Mouse (Mus musculus) heart, postnatal 0 days (tissue): ENCODE measurements at regions not wholly inside any gene's neighbourhood (a gene's known extent, or its start where the extent isn't known, plus 50 kb on each side); places are given as distances from the start of the nearest gene placed in this dataset.
A peak's percentile ranks its signal among the peaks of the same experiment; 100 is the strongest.
"Not testable (repeated sequence)": the region's sequence is repeated elsewhere in the genome, so short reads cannot be mapped to it uniquely, and the experiment has no call there.

ENCODE experiments used
- ATAC-seq: fragments of 200-750 bp; cut with Nextera tagmentation; 2 replicates; pipeline ENCODE4 v1.8.0; 2017; ENCODE audit warnings: low read depth, moderate number of reproducible peaks, moderate library complexity; ENCODE audit not compliant: insufficient read depth
- DNase-seq: peaks from one replicate; pipeline ENCODE4 v3.0.0-alpha.2; 2016; ENCODE audit warnings: low spot score
- H3K27ac ChIP-seq: fragments of 300-500 bp; sonication (generic); 2 replicates; pipeline ENCODE4 v1.5.1; 2014; ENCODE audit warnings: low read depth, mild to moderate bottlenecking
- H3K27me3 ChIP-seq: fragments of 300-500 bp; sonication (generic); 2 replicates; pipeline ENCODE4 v1.6.1; 2014; ENCODE audit warnings: low read length, mixed read lengths; ENCODE audit not compliant: control insufficient read depth, insufficient read depth
- H3K36me3 ChIP-seq: fragments of 300-500 bp; sonication (generic); replicated peaks from 2 replicates; pipeline ENCODE4 v1.6.1; 2014; ENCODE audit warnings: low read length, mixed read lengths; ENCODE audit not compliant: control insufficient read depth, insufficient read depth
- H3K4me1 ChIP-seq: fragments of 300-500 bp; sonication (generic); 2 replicates; pipeline ENCODE4 v1.6.1; 2014; ENCODE audit warnings: antibody characterized with exemption; ENCODE audit not compliant: control insufficient read depth, insufficient read depth
- H3K4me2 ChIP-seq: fragments of 300-500 bp; sonication (generic); 2 replicates; pipeline ENCODE4 v1.6.1; 2014; ENCODE audit warnings: low read depth, mild to moderate bottlenecking, low read length, moderate library complexity
- H3K4me3 ChIP-seq: fragments of 300-500 bp; sonication (generic); 2 replicates; pipeline ENCODE4 v1.5.1; 2014; ENCODE audit warnings: low read depth, low read length
- H3K9ac ChIP-seq: fragments of 300-500 bp; sonication (generic); replicated peaks from 2 replicates; pipeline ENCODE4 v1.6.1; 2014; ENCODE audit warnings: low read depth, low read length, mixed read lengths
- H3K9me3 ChIP-seq: fragments of 300-500 bp; sonication (generic); replicated peaks from 2 replicates; pipeline ENCODE4 v1.6.1; 2016; ENCODE audit warnings: low read length; ENCODE audit not compliant: control insufficient read depth
- CTCF ChIP-seq: IDR thresholded peaks from 2 replicates; pipeline ENCODE4 v1.5.1; 2016; ENCODE audit warnings: antibody characterized with exemption, control low read depth, low read depth
- EP300 ChIP-seq: IDR thresholded peaks from 2 replicates; pipeline ENCODE4 v1.6.1; 2016; ENCODE audit warnings: antibody characterized with exemption, low read depth
- WGBS: fragments of 180-500 bp; shearing (Covaris S2); extraction: QIAGEN DNeasy Blood & Tissue Kit; methylation state at CpG from one replicate; pipeline ENCODE4 v1.1.7; 2014; 5-methylcytosine and 5-hydroxymethylcytosine counted together

DNA sequence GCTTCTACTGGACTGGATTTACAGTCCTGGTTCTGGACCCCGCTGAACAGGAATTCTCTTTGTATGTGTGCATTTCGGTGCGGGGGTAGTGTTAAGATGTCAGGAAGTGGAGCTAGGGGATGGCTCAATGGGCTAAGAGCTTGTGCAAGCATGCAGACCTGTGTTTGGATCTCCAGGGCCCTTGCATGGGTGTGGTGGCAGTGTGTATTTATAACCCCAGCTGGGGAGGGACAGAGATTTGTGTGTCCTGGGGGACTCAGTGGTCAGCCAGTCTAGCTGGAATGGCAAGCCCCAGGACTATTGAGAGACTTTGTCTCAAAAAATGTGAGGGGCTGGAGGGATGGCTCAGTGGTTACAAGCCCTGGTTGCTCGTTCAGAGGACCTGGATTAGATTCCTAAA lies 95.1 kb upstream of the Gm9887 start:
- no peak for ATAC-seq
- Histone ChIP-seq H3K27ac (no peak overlapping the region), H3K36me3 (no peaks in the 10 kb centered on the region), H3K4me1 (0 out of 2 replicates have a peak, but pooled peaks cover 3% of the 10 kb centered on the region), H3K4me3 (no peak overlapping the region), H3K9me3 (no peaks in the 10 kb centered on the region), H3K27me3 (no peaks in the 10 kb centered on the region), H3K4me2 (no peak overlapping the region), H3K9ac (no peak overlapping the region)
- TF ChIP-seq CTCF: no peak
- TF ChIP-seq EP300: no peak
- DNase-seq: no peak
- WGBS: 67% methylated on average over 4 of the region's 4 CpGs

DNA sequence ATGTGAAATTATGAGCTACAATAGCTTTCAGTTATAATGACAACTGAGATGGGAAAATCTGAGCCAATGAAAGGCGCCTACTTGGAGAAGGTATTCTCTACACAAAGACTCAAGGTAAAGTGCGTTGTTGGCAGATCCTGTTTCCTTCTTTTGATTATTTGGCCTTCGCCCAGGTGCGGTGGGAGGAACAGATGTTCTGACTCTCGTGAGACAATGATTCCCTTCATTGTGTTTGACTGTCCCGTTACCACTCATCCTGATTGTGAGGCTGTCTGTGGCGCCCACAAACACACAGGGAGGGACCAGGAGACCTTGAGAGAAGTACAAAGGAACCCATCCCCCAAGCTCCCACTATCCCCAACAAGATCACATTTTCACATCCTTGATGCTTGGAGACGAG lies 92.6 kb upstream of the Gm9887 start:
- Histone ChIP-seq H3K4me1 (peaks cover 9% of the 10 kb centered on the region; the same call in 1 of the 2 replicates), H3K36me3 (no peaks in the 10 kb centered on the region), H3K27me3 (no peaks in the 10 kb centered on the region), H3K4me3 (no peak overlapping the region), H3K27ac (no peak overlapping the region), H3K9ac (no peak overlapping the region), H3K4me2 (no peak overlapping the region), H3K9me3 (no peaks in the 10 kb centered on the region)
- no peak for ATAC-seq
- DNase-seq: no peak
- WGBS: 82% methylated on average over 8 of the region's 8 CpGs
- TF ChIP-seq EP300: no peak
- no peak for TF ChIP-seq CTCF

DNA sequence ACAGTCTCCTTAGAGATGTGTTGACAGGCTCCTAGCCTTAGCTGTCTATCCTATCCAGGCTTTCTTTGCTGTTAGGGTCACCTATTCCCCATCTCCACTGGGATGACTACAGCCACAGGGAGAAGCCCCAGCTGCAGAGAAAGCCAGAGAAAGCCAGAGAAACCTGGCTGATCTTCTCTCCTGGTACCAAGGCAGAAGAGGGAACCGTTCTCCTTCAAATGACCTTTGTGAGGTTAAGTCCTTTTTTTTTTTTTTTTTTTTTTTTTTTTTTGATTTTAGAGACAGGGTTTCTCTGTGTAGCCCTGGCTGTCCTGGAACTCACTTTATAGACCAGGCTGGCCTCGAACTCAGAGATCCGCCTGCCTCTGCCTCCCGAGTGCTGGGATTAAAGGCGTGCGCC lies 91.1 kb upstream of the Gm9887 start:
- not testable (repeated sequence) for H3K36me3 ChIP-seq, H3K4me3 ChIP-seq, H3K27ac ChIP-seq, H3K9me3 ChIP-seq, ATAC-seq, DNase-seq, H3K4me2 ChIP-seq, H3K27me3 ChIP-seq, H3K9ac ChIP-seq, H3K4me1 ChIP-seq
- WGBS: 94% methylated on average over 6 of the region's 6 CpGs

DNA sequence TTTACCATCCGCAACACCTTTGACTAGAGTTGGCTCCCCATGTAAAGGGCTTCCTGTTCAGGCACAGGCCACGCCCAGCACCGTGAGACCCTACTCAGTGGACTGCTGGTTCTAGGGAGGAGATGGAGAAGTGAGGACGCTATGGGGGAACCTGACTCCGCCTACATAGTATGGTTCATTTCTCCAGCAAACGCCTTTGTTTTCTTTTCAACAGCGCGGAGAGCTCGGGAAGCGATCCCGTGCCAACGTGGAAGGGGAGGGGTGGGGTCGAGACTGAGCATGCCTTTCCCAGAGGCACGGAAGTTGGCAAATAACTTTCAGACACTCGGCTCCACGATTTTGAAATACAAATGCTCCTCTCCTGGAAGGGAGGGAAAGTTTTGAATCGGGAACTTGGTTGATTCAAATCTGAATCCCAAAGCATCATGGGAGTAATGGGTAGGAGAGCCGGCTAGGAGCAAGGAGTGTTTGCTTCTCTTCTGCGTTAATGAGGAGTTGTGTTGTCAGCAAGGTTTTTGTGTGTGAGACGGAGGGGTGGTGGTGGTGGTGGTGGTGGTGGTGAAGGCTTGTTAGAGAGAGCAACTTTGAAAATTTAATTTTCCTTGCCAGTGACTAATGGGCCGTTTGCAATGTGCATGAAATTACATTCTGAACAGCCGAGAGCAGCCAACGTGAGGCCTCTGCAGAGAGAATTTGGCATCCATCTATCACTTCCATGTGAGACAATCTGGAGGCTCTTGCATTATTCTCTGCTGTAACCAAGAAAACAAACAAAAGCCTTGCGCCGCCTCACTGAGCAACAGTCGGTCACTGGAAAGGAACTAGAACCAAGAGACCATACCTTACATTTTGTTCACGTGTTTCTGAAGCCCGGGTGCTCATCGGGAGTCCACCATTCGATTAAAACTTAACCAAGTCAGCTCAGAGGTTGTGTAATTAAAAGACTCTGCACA lies 89.9 kb upstream of the Gm9887 start:
- H3K27ac ChIP-seq: peak overlapping the region; percentile 75
- H3K27me3 ChIP-seq: no peaks in the 10 kb centered on the region
- peak overlapping the region; percentile 65 for H3K4me2 ChIP-seq
- peak overlapping the region; percentile 49 for H3K4me3 ChIP-seq
- TF ChIP-seq EP300: no peak
- TF ChIP-seq CTCF: no peak
- DNase-seq: peak; percentile 60
- H3K36me3 ChIP-seq: no peaks in the 10 kb centered on the region
- peaks cover 13% of the 10 kb centered on the region for H3K4me1 ChIP-seq
- 20% methylated on average over 30 of the region's 30 CpGs for WGBS
- H3K9me3 ChIP-seq: no peaks in the 10 kb centered on the region
- peak; percentile 47 for ATAC-seq
- H3K9ac ChIP-seq: peak overlapping the region; percentile 59

DNA sequence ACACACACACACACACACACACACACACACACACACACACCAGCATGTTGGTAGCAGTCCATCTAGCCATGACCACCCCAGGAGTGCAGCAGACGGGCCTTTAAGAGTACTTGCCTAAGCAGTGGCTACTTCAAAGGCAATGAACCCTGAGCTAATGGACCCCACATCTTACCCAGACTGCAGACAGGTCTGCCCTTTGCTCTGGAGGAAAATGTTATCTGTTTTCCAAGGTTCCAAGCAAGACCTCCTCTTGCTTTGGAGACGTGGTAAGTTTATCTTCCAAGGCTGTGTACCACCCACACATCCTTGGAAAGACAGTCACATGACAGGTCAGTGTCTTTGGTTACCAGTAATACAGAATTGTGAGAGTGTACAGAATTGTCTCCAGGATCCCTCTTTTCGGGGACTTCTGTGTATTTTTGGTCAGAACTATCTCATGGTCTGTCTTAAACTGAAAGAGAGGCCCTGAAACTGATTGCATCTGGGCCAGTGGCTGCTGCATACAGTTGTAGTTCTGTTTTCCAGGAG lies 88.4 kb upstream of the Gm9887 start:
- Histone ChIP-seq H3K4me1 (peaks cover 13% of the 10 kb centered on the region), H3K36me3 (no peaks in the 10 kb centered on the region), H3K27me3 (no peaks in the 10 kb centered on the region), H3K9ac (no peak overlapping the region), H3K27ac (no peak overlapping the region), H3K4me2 (no peak overlapping the region), H3K9me3 (no peaks in the 10 kb centered on the region), H3K4me3 (no peak overlapping the region)
- no peak for TF ChIP-seq CTCF
- no peak for TF ChIP-seq EP300
- DNase-seq (no peak), ATAC-seq (no peak)
- 56% methylated on average over 3 of the region's 3 CpGs for WGBS
